Mouse (Mus musculus): Measurements from ENCODE around the gene Sun2. TPM values are rescaled to one million over a fixed set of nuclear protein-coding genes. Genes with fewer than 3 reads are reported as not detected.
A peak's percentile ranks its signal among the peaks of the same experiment; 100 is the strongest.

Gene Sun2
- polyA plus RNA-seq, 1 experiment from 2014 or later, result 4.5 TPM

- peak overlapping the region; percentile 98 for H3K9ac ChIP-seq
- H3K27me3 ChIP-seq (replicated peaks), result no peaks in the 10 kb centered on the region
- H3K4me1 ChIP-seq (replicated peaks), result peaks cover 29% of the 10 kb centered on the region
- 15% methylated on average over 14 of the region's 14 CpGs for WGBS
- H3K4me3 ChIP-seq, result peak overlapping the region; percentile 98
- peak overlapping the region; percentile 90 for H3K4me2 ChIP-seq
- H3K27ac ChIP-seq (ENCODE audit: poor library complexity, severe bottlenecking), result peak overlapping the region; percentile 85
- peaks cover 42% of the 10 kb centered on the region for H3K36me3 ChIP-seq
- no peaks in the 10 kb centered on the region for H3K9me3 ChIP-seq (replicated peaks)
- ATAC-seq (ENCODE audit: insufficient number of reproducible peaks, low FRiP score), result no peak
These were observed 1.0 kb downstream of the Sun2 start for GRCm38 (mm10) chr15:79741173-79741858.

GRCm38 (mm10) chr15:79740739-79741138 lies 1.6 kb downstream of the Sun2 start:
- H3K27me3 ChIP-seq (replicated peaks), result no peaks in the 10 kb centered on the region
- no peak overlapping the region for H3K27ac ChIP-seq (ENCODE audit: poor library complexity, severe bottlenecking)
- ATAC-seq (ENCODE audit: insufficient number of reproducible peaks, low FRiP score), result no peak
- no peak overlapping the region; the same call in 1 of the 2 replicates for H3K9ac ChIP-seq
- H3K9me3 ChIP-seq (replicated peaks), result no peaks in the 10 kb centered on the region
- H3K4me2 ChIP-seq, result peak overlapping the region; percentile 90
- peaks cover 33% of the 10 kb centered on the region for H3K4me1 ChIP-seq (replicated peaks)
- 49% methylated on average over 3 of the region's 3 CpGs for whole genome bisulfite sequencing
- peak overlapping the region; percentile 98 for H3K4me3 ChIP-seq
- peaks cover 47% of the 10 kb centered on the region for H3K36me3 ChIP-seq

GRCm38 (mm10) chr15:79734311-79734710 lies 8.0 kb downstream of the Sun2 start:
- Histone ChIP-seq H3K4me1 (replicated peaks) (peaks cover 21% of the 10 kb centered on the region), H3K4me2 (no peak overlapping the region), H3K36me3 (peaks cover 87% of the 10 kb centered on the region), H3K4me3 (no peak overlapping the region), H3K27ac (ENCODE audit: poor library complexity, severe bottlenecking) (peak overlapping the region; percentile 97), H3K9ac (no peak overlapping the region), H3K27me3 (replicated peaks) (no peaks in the 10 kb centered on the region), H3K9me3 (replicated peaks) (no peaks in the 10 kb centered on the region)
- no peak for ATAC-seq (ENCODE audit: insufficient number of reproducible peaks, low FRiP score)
- 79% methylated on average over 8 of the region's 8 CpGs for WGBS

- H3K27ac ChIP-seq (ENCODE audit: poor library complexity, severe bottlenecking), result no peak overlapping the region
- H3K9me3 ChIP-seq (replicated peaks), result no peaks in the 10 kb centered on the region
- 70% methylated on average over 4 of the region's 4 CpGs for WGBS
- no peak overlapping the region for H3K4me2 ChIP-seq
- H3K36me3 ChIP-seq, result peaks cover 87% of the 10 kb centered on the region
- no peak overlapping the region for H3K4me3 ChIP-seq
- no peaks in the 10 kb centered on the region for H3K27me3 ChIP-seq (replicated peaks)
- ATAC-seq (ENCODE audit: insufficient number of reproducible peaks, low FRiP score), result no peak
- H3K4me1 ChIP-seq (replicated peaks), result peaks cover 18% of the 10 kb centered on the region
- H3K9ac ChIP-seq, result no peak overlapping the region
These were observed 8.7 kb downstream of the Sun2 start for GRCm38 (mm10) chr15:79733640-79734039.

GRCm38 (mm10) chr15:79733192-79733591 lies 9.1 kb downstream of the Sun2 start:
- H3K9me3 ChIP-seq (replicated peaks), result no peaks in the 10 kb centered on the region
- H3K4me1 ChIP-seq (replicated peaks), result peaks cover 18% of the 10 kb centered on the region
- H3K4me2 ChIP-seq, result no peak overlapping the region
- H3K36me3 ChIP-seq, result peaks cover 87% of the 10 kb centered on the region
- no peaks in the 10 kb centered on the region for H3K27me3 ChIP-seq (replicated peaks)
- H3K27ac ChIP-seq (ENCODE audit: poor library complexity, severe bottlenecking), result no peak overlapping the region
- H3K9ac ChIP-seq, result no peak overlapping the region
- WGBS, result 91% methylated on average over 8 of the region's 8 CpGs
- H3K4me3 ChIP-seq, result no peak overlapping the region
- no peak for ATAC-seq (ENCODE audit: insufficient number of reproducible peaks, low FRiP score)

GRCm38 (mm10) chr15:79731554-79731953 lies 10.8 kb downstream of the Sun2 start:
- Histone ChIP-seq H3K4me1 (replicated peaks) (peaks cover 18% of the 10 kb centered on the region), H3K9me3 (replicated peaks) (no peaks in the 10 kb centered on the region), H3K9ac (no peak overlapping the region), H3K4me2 (no peak overlapping the region), H3K4me3 (no peak overlapping the region), H3K36me3 (peaks cover 87% of the 10 kb centered on the region), H3K27ac (ENCODE audit: poor library complexity, severe bottlenecking) (no peak overlapping the region), H3K27me3 (replicated peaks) (no peaks in the 10 kb centered on the region)
- no peak for ATAC-seq (ENCODE audit: insufficient number of reproducible peaks, low FRiP score)
- WGBS, result 86% methylated on average over 7 of the region's 7 CpGs

- Histone ChIP-seq H3K27ac (ENCODE audit: poor library complexity, severe bottlenecking) (no peak overlapping the region), H3K4me1 (replicated peaks) (no peaks in the 10 kb centered on the region), H3K27me3 (replicated peaks) (no peaks in the 10 kb centered on the region), H3K9me3 (replicated peaks) (no peaks in the 10 kb centered on the region), H3K36me3 (peaks cover 92% of the 10 kb centered on the region), H3K4me3 (no peak overlapping the region), H3K9ac (0 out of 2 replicates have a peak overlapping the region, but pooled peaks have one; percentile 17), H3K4me2 (no peak overlapping the region)
- no peak for ATAC-seq (ENCODE audit: insufficient number of reproducible peaks, low FRiP score)
- WGBS, result 77% methylated on average over 10 of the region's 10 CpGs
These were observed 13.5 kb downstream of the Sun2 start for GRCm38 (mm10) chr15:79728731-79729388.

- H3K4me3 ChIP-seq, result no peak overlapping the region
- H3K27ac ChIP-seq (ENCODE audit: poor library complexity, severe bottlenecking), result no peak overlapping the region
- no peaks in the 10 kb centered on the region for H3K4me1 ChIP-seq (replicated peaks)
- ATAC-seq (ENCODE audit: insufficient number of reproducible peaks, low FRiP score), result no peak
- no peaks in the 10 kb centered on the region for H3K9me3 ChIP-seq (replicated peaks)
- H3K36me3 ChIP-seq, result peaks cover 87% of the 10 kb centered on the region
- no peak overlapping the region for H3K4me2 ChIP-seq
- no peaks in the 10 kb centered on the region for H3K27me3 ChIP-seq (replicated peaks)
- 0 out of 2 replicates have a peak overlapping the region, but pooled peaks have one; percentile 17 for H3K9ac ChIP-seq
- WGBS, result 78% methylated on average over 5 of the region's 5 CpGs
These were observed 14.0 kb downstream of the Sun2 start for GRCm38 (mm10) chr15:79728311-79728710.

GRCm38 (mm10) chr15:79727840-79728239 lies 14.5 kb downstream of the Sun2 start:
- no peak overlapping the region for H3K27ac ChIP-seq (ENCODE audit: poor library complexity, severe bottlenecking)
- no peaks in the 10 kb centered on the region for H3K4me1 ChIP-seq (replicated peaks)
- H3K36me3 ChIP-seq, result peaks cover 82% of the 10 kb centered on the region
- ATAC-seq (ENCODE audit: insufficient number of reproducible peaks, low FRiP score), result no peak
- 94% methylated on average over 6 of the region's 6 CpGs for WGBS
- H3K4me2 ChIP-seq, result no peak overlapping the region
- H3K4me3 ChIP-seq, result no peak overlapping the region
- H3K27me3 ChIP-seq (replicated peaks), result no peaks in the 10 kb centered on the region
- no peaks in the 10 kb centered on the region for H3K9me3 ChIP-seq (replicated peaks)
- H3K9ac ChIP-seq, result 0 out of 2 replicates have a peak overlapping the region, but pooled peaks have one; percentile 17

GRCm38 (mm10) chr15:79725190-79725789 lies 17.0 kb downstream of the Sun2 start:
- H3K4me3 ChIP-seq, result no peak overlapping the region

GRCm38 (mm10) chr15:79723439-79723838 lies 18.9 kb downstream of the Sun2 start:
- Histone ChIP-seq H3K4me2 (no peak overlapping the region), H3K9ac (no peak overlapping the region), H3K9me3 (replicated peaks) (no peaks in the 10 kb centered on the region), H3K4me1 (replicated peaks) (no peaks in the 10 kb centered on the region), H3K36me3 (peaks cover 74% of the 10 kb centered on the region), H3K27me3 (replicated peaks) (no peaks in the 10 kb centered on the region), H3K27ac (ENCODE audit: poor library complexity, severe bottlenecking) (no peak overlapping the region), H3K4me3 (no peak overlapping the region)
- 33% methylated on average over 1 of the region's 1 CpGs for WGBS
- ATAC-seq (ENCODE audit: insufficient number of reproducible peaks, low FRiP score), result no peak

More at GRCm38 (mm10) chr15:79725190-79725789, 17.0 kb downstream of the Sun2 start:
- Histone ChIP-seq H3K36me3 (peaks cover 73% of the 10 kb centered on the region), H3K9ac (no peak overlapping the region), H3K4me2 (no peak overlapping the region), H3K27ac (ENCODE audit: poor library complexity, severe bottlenecking) (no peak overlapping the region), H3K4me1 (replicated peaks) (no peaks in the 10 kb centered on the region), H3K27me3 (replicated peaks) (no peaks in the 10 kb centered on the region), H3K9me3 (replicated peaks) (no peaks in the 10 kb centered on the region)
- 87% methylated on average over 11 of the region's 11 CpGs for WGBS
- no peak for ATAC-seq (ENCODE audit: insufficient number of reproducible peaks, low FRiP score)
